Mouse (Mus musculus): Measurements from ENCODE around the gene Fry.

GRCm38 (mm10) chr5:150246737-150247136, 128.3 kb downstream of the Fry start:
- peak; percentile 54 for TF ChIP-seq CTCF (IDR thresholded peaks at IDR 0.05; ENCODE audit: low read depth)
- TF ChIP-seq EP300 (IDR thresholded peaks at IDR 0.05; ENCODE audit: low read depth), result no peak
